Mouse (Mus musculus): ENCODE results near the gene 0610010K14Rik.

DNA sequence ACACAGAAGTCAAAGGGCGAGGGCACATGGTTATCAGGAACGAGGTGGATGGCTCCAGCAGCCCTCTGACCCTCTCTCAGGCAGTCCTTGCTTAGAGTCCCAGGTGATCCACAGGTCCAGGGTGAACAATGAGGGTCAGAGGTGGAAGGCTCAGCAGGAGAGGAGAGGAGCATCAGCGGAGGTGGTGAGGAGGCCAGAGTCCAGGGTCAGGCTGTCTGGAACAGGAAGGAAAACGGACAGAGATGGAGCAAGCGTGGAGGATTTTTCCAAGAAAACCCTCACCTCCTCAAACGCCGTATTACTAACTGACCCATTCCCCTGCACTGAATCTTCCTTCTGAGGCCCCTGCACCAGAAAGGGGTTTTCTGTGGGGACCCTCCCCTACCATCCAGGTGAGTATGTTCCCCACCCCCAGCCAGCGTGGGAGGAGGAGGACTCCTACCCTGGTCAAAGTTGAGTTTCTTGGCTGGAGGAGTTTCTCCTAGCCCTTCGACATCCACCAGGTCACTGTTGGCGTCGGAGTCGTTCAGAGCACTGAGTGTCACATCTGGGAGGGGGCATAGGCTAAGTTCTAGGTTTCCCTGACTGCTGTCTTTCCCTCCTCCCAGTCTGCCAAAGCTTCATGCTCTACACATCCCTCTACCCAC, 2.3 kb downstream of the 0610010K14Rik start:
- TF ChIP-seq CTCF (IDR thresholded peaks at IDR 0.05; ENCODE audit: low read depth, low read length) (no peak), POLR2A (IDR thresholded peaks at IDR 0.05; ENCODE audit: extremely low read depth, insufficient read depth, low read length) (no peak)

Data from liver, adult 2 months (tissue).